Mouse (Mus musculus): ENCODE data around the gene Aldh3b2.

DNA sequence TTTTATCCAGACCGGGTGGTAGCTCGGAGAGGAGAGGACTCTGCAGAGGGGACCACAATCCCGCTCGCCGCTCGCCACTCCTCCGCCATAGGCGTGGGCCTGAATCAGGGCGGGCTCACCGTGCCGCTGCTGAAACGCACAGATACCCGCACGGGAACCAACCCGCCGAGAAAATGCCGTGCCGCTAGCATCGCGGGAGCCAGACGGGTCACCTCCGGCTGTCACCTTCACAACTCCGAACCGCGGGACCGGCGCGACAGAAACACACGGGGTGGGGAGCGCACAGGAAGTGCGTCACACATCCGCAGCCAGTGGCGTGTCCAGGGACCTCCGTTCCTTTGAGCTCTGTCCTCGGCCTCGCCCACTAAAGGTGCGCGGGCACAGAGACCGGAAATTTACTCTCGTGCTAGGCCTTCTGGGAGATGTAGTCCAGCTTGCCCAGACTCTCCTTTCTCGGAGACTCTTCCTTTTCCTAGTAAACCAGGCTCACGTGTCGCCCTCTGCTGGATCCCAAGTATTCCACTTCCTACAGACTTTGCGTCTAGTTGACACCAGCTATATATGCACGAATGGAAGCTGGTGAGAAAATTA, 40.4 kb downstream of the Aldh3b2 start, which contains the start of gene Ndufv1:
- TF ChIP-seq POLR2A (IDR thresholded peaks at IDR 0.05; ENCODE audit: borderline replicate concordance, insufficient read depth, low read length) (peak; percentile 95), CTCF (IDR thresholded peaks at IDR 0.05; ENCODE audit: borderline replicate concordance, insufficient read depth, low read depth, low read length) (peak; percentile 83)

Measured in cerebellum, adult 2 months (tissue).